Mouse (Mus musculus) C2C12 (cell line): ENCODE measurements around the gene Tyw1. TPM values are rescaled to one million over a fixed set of nuclear protein-coding genes. Genes with fewer than 3 reads are reported as not detected.

Source experiments
- H3K27me3 ChIP-seq: one replicate; pipeline ENCODE4 v1.6.1; 2011; ENCODE audit not compliant: control insufficient read depth, insufficient read depth, insufficient read length
- H3K36me3 ChIP-seq: one replicate; pipeline ENCODE4 v1.6.1; 2011; ENCODE audit not compliant: control insufficient read depth, insufficient read depth
- H3K4me3 ChIP-seq: one replicate; pipeline ENCODE4 v1.5.1; 2011; ENCODE audit warnings: mild to moderate bottlenecking, control low read depth; ENCODE audit not compliant: poor library complexity, insufficient read depth, severe bottlenecking
- H3K79me2 ChIP-seq: one replicate; pipeline ENCODE4 v1.6.1; 2011; ENCODE audit not compliant: control insufficient read depth, insufficient read depth
- H3K79me3 ChIP-seq: one replicate; pipeline ENCODE4 v1.6.1; 2011; ENCODE audit warnings: low read depth, control low read depth
- H3ac ChIP-seq: one replicate; pipeline ENCODE3; 2011; ENCODE audit warnings: low read depth; ENCODE audit not compliant: control insufficient read depth, insufficient read length
- CEBPB ChIP-seq: IDR thresholded peaks from one replicate; pipeline ENCODE4 v1.6.1; 2011; ENCODE audit warnings: low read depth, mild to moderate bottlenecking, control low read depth, moderate library complexity
- CTCF ChIP-seq: IDR thresholded peaks from one replicate; pipeline ENCODE4 v1.5.1; 2011; ENCODE audit not compliant: control insufficient read depth, insufficient read depth, insufficient read length
- FOSL1 ChIP-seq: IDR thresholded peaks from one replicate; pipeline ENCODE4 v1.8.0; 2011; ENCODE audit warnings: mild to moderate bottlenecking, low read length; ENCODE audit not compliant: poor library complexity, insufficient read depth, severe bottlenecking
- MAX ChIP-seq: IDR thresholded peaks from one replicate; pipeline ENCODE4 v1.6.1; 2011; ENCODE audit warnings: mild to moderate bottlenecking, control low read depth
- MYOD1 ChIP-seq: IDR thresholded peaks from one replicate; pipeline ENCODE4 v1.6.1; 2011; ENCODE audit warnings: low read depth; ENCODE audit not compliant: control insufficient read depth, insufficient read length
- MYOG ChIP-seq: IDR thresholded peaks from one replicate; pipeline ENCODE4 v1.6.1; 2011; ENCODE audit not compliant: control insufficient read depth, insufficient read length; ENCODE audit errors: extremely low read depth
- USF1 ChIP-seq: IDR thresholded peaks from one replicate; pipeline ENCODE4 v1.6.1; 2011; ENCODE audit warnings: low read depth, mild to moderate bottlenecking, control low read depth, moderate library complexity
- polyA plus RNA-seq: library from polyadenylated mRNA; unstranded; fragments of >200 nt; fragmentation: generic; extraction: Trizol; gene quantifications from one replicate; pipeline ENCODE4 v1.2.1, GENCODE M21; 2012; ENCODE audit warnings: missing spikeins

The Tyw1 gene
- polyA plus RNA-seq, 1 experiment, result 24.2 TPM

DNA sequence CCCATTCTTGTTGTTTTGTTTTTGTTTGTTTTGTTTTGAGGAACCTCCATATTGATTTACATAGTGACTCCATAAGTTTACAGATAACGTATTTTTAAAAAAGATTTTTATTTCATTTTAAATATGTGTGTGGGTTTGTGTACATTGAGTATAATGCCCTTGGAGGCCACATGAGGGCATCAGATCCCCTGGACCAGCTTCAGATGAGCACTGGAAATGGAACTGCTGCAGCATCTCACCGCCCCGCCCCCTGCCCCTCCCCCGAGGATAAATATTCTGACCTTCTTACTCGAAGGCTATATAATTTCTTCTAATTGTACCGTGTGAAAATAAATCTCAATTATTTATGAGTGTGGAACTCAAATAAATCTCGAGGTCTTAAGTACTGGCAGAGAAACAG is 99.8 kb downstream of the Tyw1 start:
- H3ac ChIP-seq, result no peak overlapping the region
- TF ChIP-seq USF1 (no peak), MYOD1 (no peak), CTCF (no peak), FOSL1 (no peak), CEBPB (no peak), MAX (no peak), MYOG (no peak)
- no peaks in the 10 kb centered on the region for H3K27me3 ChIP-seq
- H3K79me3 ChIP-seq, result no peaks in the 10 kb centered on the region
- no peaks in the 10 kb centered on the region for H3K79me2 ChIP-seq
- no peaks in the 10 kb centered on the region for H3K36me3 ChIP-seq
- H3K4me3 ChIP-seq, result no peak overlapping the region

DNA sequence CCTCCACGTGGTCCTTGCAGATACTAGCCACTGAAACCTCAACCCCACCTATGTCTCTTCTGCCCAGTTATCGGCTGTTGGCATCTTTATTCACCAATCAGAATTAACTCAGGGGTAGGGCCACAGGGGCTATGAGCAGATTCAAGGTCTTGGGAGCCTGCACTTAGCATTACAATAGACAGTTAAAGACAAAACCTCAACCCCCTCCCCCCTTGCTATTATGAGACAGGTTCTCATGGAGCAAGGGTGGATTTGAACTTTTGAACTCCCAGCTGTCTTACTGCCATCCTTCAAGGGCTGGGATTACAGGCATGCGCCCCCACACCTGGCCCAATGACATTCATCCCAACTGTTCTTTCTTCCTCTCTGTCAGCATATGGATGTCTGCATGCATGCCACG is 107.7 kb downstream of the Tyw1 start:
- Histone ChIP-seq H3K79me2 (no peaks in the 10 kb centered on the region), H3K27me3 (no peaks in the 10 kb centered on the region), H3K79me3 (no peaks in the 10 kb centered on the region), H3K4me3 (no peak overlapping the region), H3ac (no peak overlapping the region), H3K36me3 (no peaks in the 10 kb centered on the region)
- no peak for TF ChIP-seq MYOD1
- no peak for TF ChIP-seq MAX
- no peak for TF ChIP-seq CTCF
- no peak for TF ChIP-seq USF1
- no peak for TF ChIP-seq MYOG
- no peak for TF ChIP-seq CEBPB
- no peak for TF ChIP-seq FOSL1

DNA sequence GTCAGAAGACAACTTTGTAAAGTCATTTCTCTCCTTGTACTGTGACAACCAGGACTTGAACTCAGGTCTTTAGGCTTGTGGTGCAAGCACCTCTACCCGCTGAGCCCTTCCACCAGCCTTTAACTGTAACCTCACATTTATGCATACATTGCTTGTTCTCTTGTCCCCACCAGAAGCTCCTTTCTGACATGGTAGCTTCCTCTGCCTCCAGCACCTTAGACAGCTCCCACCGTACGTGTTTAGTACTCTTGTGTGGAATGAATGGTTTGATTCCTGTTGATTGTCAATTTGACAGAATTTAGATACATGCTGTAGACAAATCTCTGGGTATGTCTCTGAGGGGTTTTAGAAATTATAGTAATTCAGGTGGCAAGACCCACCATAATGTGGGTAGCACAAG is 108.4 kb downstream of the Tyw1 start:
- TF ChIP-seq MAX, result no peak
- TF ChIP-seq MYOG, result no peak
- no peak for TF ChIP-seq FOSL1
- no peak for TF ChIP-seq USF1
- TF ChIP-seq CTCF, result no peak
- no peak for TF ChIP-seq CEBPB
- no peak for TF ChIP-seq MYOD1
- Histone ChIP-seq H3K36me3 (no peaks in the 10 kb centered on the region), H3K79me3 (no peaks in the 10 kb centered on the region), H3K27me3 (no peaks in the 10 kb centered on the region), H3K79me2 (no peaks in the 10 kb centered on the region), H3K4me3 (no peak overlapping the region), H3ac (no peak overlapping the region)

DNA sequence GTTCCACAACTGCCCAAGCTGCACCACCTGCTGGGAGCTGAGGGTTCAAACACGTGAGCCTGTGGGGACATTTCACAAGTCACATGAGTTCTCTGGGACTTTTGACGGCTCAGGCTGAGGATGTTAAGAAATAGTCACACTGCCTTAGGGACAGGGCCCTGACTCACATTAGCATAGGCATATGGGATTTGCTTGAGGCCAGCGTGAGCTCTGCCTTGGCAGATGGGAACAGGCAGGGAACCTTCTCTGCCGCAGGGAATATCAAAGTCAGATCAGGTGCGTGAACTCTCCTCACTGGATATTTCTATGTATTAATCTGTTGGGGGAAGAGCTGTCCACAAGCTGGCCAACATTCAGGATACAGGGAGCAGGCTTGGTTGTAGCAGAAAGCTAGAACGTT is 112.8 kb downstream of the Tyw1 start:
- H3K79me3 ChIP-seq, result no peaks in the 10 kb centered on the region

DNA sequence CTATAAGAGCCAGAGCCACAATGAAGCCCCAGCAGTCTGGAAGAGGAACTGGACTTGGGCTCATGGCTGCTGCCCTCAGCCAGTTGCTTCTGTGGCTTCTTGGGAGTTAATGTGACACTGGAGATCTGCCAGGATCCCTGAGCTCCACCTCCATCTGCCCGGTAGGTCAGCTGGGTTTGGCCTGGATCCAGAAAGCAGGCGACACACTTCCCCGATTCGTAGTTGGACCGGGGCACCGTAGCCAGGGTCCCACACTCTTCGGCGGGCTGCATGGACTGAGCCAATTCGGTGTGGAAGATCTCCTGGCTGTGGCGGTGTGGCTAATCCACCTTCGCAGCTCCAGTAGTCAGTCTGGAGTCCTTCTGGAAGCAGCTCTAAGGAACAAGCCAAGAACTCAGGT is 113.8 kb downstream of the Tyw1 start, which contains the start of gene Caln1:
Caln1 (plus strand) TSS at position 219 of the 400 bp plus-strand sequence.
- H3ac ChIP-seq, result no peak within 1 kb of the TSS
- no peaks in the 10 kb centered on the region for H3K27me3 ChIP-seq
- H3K4me3 ChIP-seq, result no peak within 1 kb of the TSS
- H3K79me3 ChIP-seq, result no peaks in the 10 kb centered on the region
- no peak for TF ChIP-seq MYOG
- TF ChIP-seq MYOD1, result no peak
- TF ChIP-seq CTCF, result no peak
- no peak for TF ChIP-seq FOSL1
- no peak for TF ChIP-seq CEBPB
- TF ChIP-seq MAX, result no peak
- no peak for TF ChIP-seq USF1
- no peaks in the 10 kb centered on the region for H3K36me3 ChIP-seq
- no peaks in the 10 kb centered on the region for H3K79me2 ChIP-seq

More for the DNA sequence above, 112.8 kb downstream of the Tyw1 start:
- Histone ChIP-seq H3K79me2 (no peaks in the 10 kb centered on the region), H3K4me3 (no peak overlapping the region), H3K36me3 (no peaks in the 10 kb centered on the region), H3K27me3 (no peaks in the 10 kb centered on the region), H3ac (no peak overlapping the region)
- TF ChIP-seq MYOD1, result no peak

DNA sequence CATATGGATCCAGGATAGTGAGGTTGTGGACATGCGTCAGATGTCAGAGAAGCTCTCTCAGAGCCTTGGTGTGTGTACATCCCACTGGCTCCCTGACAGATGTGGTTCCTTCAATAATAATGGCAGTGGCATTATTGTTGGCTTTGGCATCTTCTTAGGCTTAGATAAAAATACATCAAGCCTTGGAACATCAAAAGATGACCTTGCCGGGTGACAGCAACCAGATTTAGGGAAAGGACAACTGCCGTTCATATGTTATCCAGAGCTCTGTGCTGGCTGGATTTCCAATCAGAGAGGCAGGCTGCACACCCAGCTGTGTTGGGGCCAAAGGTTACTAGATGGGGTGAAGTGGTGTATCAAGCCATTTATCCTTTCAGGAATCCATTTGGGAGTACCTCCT is 120.0 kb downstream of the Tyw1 start:
- no peaks in the 10 kb centered on the region for H3K27me3 ChIP-seq
- TF ChIP-seq CTCF (no peak), MAX (no peak), CEBPB (no peak), MYOG (no peak), FOSL1 (no peak), USF1 (no peak), MYOD1 (no peak)
- H3K79me3 ChIP-seq, result no peaks in the 10 kb centered on the region
- no peak overlapping the region for H3ac ChIP-seq
- H3K79me2 ChIP-seq, result no peaks in the 10 kb centered on the region
- no peaks in the 10 kb centered on the region for H3K36me3 ChIP-seq
- H3K4me3 ChIP-seq, result no peak overlapping the region
